Mouse (Mus musculus) neural tube, embryonic 11.5 days (tissue): ENCODE measurements around the gene Ift81. TPM values are rescaled to one million over a fixed set of nuclear protein-coding genes. Genes with fewer than 3 reads are reported as not detected.

ENCODE experiments used
- ATAC-seq: fragments of 200-750 bp; cut with Nextera tagmentation; 2 replicates; pipeline ENCODE4 v1.8.0; 2017; ENCODE audit warnings: moderate number of reproducible peaks, mild to moderate bottlenecking, moderate TSS enrichment, moderate library complexity; ENCODE audit not compliant: insufficient read depth, low FRiP score, low TSS enrichment
- DNase-seq: peaks from one replicate; pipeline ENCODE4 v3.0.0-alpha.2; 2015; ENCODE audit warnings: low spot score
- H3K27ac ChIP-seq: fragments of 300-500 bp; sonication (generic); 2 replicates; pipeline ENCODE4 v1.5.1; 2014; ENCODE audit warnings: low read depth, mild to moderate bottlenecking, low read length
- H3K27me3 ChIP-seq: fragments of 300-500 bp; sonication (generic); 2 replicates; pipeline ENCODE4 v1.6.1; 2014; ENCODE audit warnings: mild to moderate bottlenecking, low read length, mixed read lengths; ENCODE audit not compliant: control insufficient read depth, insufficient read depth
- H3K36me3 ChIP-seq: fragments of 300-500 bp; sonication (generic); 2 replicates; pipeline ENCODE4 v1.6.1; 2014; ENCODE audit warnings: mild to moderate bottlenecking, low read length, moderate library complexity, mixed read lengths; ENCODE audit not compliant: control insufficient read depth, insufficient read depth
- H3K4me1 ChIP-seq: fragments of 300-500 bp; sonication (generic); 2 replicates; pipeline ENCODE4 v1.6.1; 2014; ENCODE audit warnings: low read length, mixed read lengths; ENCODE audit not compliant: control insufficient read depth, insufficient read depth
- H3K4me2 ChIP-seq: fragments of 300-500 bp; sonication (generic); 2 replicates; pipeline ENCODE4 v1.6.1; 2014; ENCODE audit warnings: low read depth, mild to moderate bottlenecking, moderate library complexity
- H3K4me3 ChIP-seq: fragments of 300-500 bp; sonication (generic); 2 replicates; pipeline ENCODE4 v1.5.1; 2014; ENCODE audit warnings: low read depth, low read length
- H3K9ac ChIP-seq: fragments of 300-500 bp; sonication (generic); 2 replicates; pipeline ENCODE4 v1.6.1; 2014; ENCODE audit warnings: mild to moderate bottlenecking, low read length
- H3K9me3 ChIP-seq: fragments of 300-500 bp; sonication (generic); 2 replicates; pipeline ENCODE4 v1.6.1; 2016; ENCODE audit warnings: low read length; ENCODE audit not compliant: control insufficient read depth
- WGBS: fragments of 180-500 bp; shearing (Covaris S2); extraction: QIAGEN DNeasy Blood & Tissue Kit; methylation state at CpG from one replicate; pipeline ENCODE4 v1.1.7; 2014; 5-methylcytosine and 5-hydroxymethylcytosine counted together
- polyA plus RNA-seq: library from polyadenylated mRNA; unstranded; fragments of >200 nt; fragmentation: Nextera tagmentation; extraction: Ambion mirVana; gene quantifications from 2 replicates; pipeline ENCODE4 v1.2.1, GENCODE M21; 2014

Gene Ift81
- polyA plus RNA-seq, 1 experiment from 2014 or later: 41.2 TPM

GRCm38 (mm10) chr5:122621376-122621886, 7.1 kb upstream of the Ift81 start:
- Histone ChIP-seq H3K4me1 (peaks cover 3% of the 10 kb centered on the region; the same call in 1 of the 2 replicates), H3K4me3 (no peak overlapping the region), H3K27ac (peak overlapping the region; percentile 57; the same call in 1 of the 2 replicates), H3K36me3 (no peaks in the 10 kb centered on the region), H3K4me2 (no peak overlapping the region), H3K27me3 (no peaks in the 10 kb centered on the region), H3K9ac (no peak overlapping the region), H3K9me3 (no peaks in the 10 kb centered on the region)
- ATAC-seq (no peak), DNase-seq (peak; percentile 57)
- 23% methylated on average over 7 of the region's 7 CpGs for WGBS

- Histone ChIP-seq H3K27ac (no peak overlapping the region), H3K4me1 (peaks cover 3% of the 10 kb centered on the region; the same call in 1 of the 2 replicates), H3K9me3 (no peaks in the 10 kb centered on the region), H3K9ac (no peak overlapping the region), H3K27me3 (no peaks in the 10 kb centered on the region), H3K36me3 (no peaks in the 10 kb centered on the region), H3K4me3 (no peak overlapping the region), H3K4me2 (no peak overlapping the region)
- 88% methylated on average over 9 of the region's 9 CpGs for WGBS
- ATAC-seq (no peak), DNase-seq (no peak)
These were observed 5.5 kb upstream of the Ift81 start for GRCm38 (mm10) chr5:122619686-122620296.

GRCm38 (mm10) chr5:122617718-122618117, 3.4 kb upstream of the Ift81 start:
- H3K9ac ChIP-seq: no peak overlapping the region
- H3K4me2 ChIP-seq: no peak overlapping the region
- H3K27ac ChIP-seq: no peak overlapping the region
- no peaks in the 10 kb centered on the region for H3K36me3 ChIP-seq
- H3K9me3 ChIP-seq: no peaks in the 10 kb centered on the region
- no peak overlapping the region for H3K4me3 ChIP-seq
- peaks cover 3% of the 10 kb centered on the region; the same call in 1 of the 2 replicates for H3K4me1 ChIP-seq
- DNase-seq: no peak
- WGBS: 77% methylated on average over 5 of the region's 5 CpGs
- H3K27me3 ChIP-seq: no peaks in the 10 kb centered on the region
- no peak for ATAC-seq

GRCm38 (mm10) chr5:122611651-122612050, 2.7 kb downstream of the Ift81 start:
- no peak for DNase-seq
- 70% methylated on average over 5 of the region's 5 CpGs for WGBS

GRCm38 (mm10) chr5:122604894-122605293, 9.4 kb downstream of the Ift81 start:
- WGBS: 84% methylated on average over 2 of the region's 2 CpGs
- Histone ChIP-seq H3K4me1 (no peaks in the 10 kb centered on the region), H3K4me2 (no peak overlapping the region), H3K27ac (no peak overlapping the region), H3K9ac (no peak overlapping the region), H3K9me3 (no peaks in the 10 kb centered on the region), H3K4me3 (no peak overlapping the region), H3K36me3 (peaks cover 2% of the 10 kb centered on the region; the same call in 1 of the 2 replicates), H3K27me3 (no peaks in the 10 kb centered on the region)
- ATAC-seq (no peak), DNase-seq (no peak)

More at GRCm38 (mm10) chr5:122611651-122612050, 2.7 kb downstream of the Ift81 start:
- no peak for ATAC-seq
- Histone ChIP-seq H3K27ac (peak overlapping the region; percentile 34; the same call in 1 of the 2 replicates), H3K4me1 (no peaks in the 10 kb centered on the region), H3K36me3 (no peaks in the 10 kb centered on the region; the same call in 1 of the 2 replicates), H3K4me3 (no peak overlapping the region), H3K27me3 (no peaks in the 10 kb centered on the region), H3K9ac (no peak overlapping the region), H3K9me3 (no peaks in the 10 kb centered on the region), H3K4me2 (no peak overlapping the region)

GRCm38 (mm10) chr5:122602233-122602632, 12.1 kb downstream of the Ift81 start:
- WGBS: 85% methylated on average over 11 of the region's 11 CpGs
- H3K4me2 ChIP-seq: no peak overlapping the region
- H3K36me3 ChIP-seq: peaks cover 5% of the 10 kb centered on the region; the same call in 1 of the 2 replicates
- no peaks in the 10 kb centered on the region for H3K27me3 ChIP-seq
- no peak for DNase-seq
- no peak for ATAC-seq
- no peak overlapping the region; the same call in 1 of the 2 replicates for H3K9ac ChIP-seq
- H3K9me3 ChIP-seq: no peaks in the 10 kb centered on the region
- no peaks in the 10 kb centered on the region for H3K4me1 ChIP-seq
- no peak overlapping the region for H3K4me3 ChIP-seq
- H3K27ac ChIP-seq: no peak overlapping the region

GRCm38 (mm10) chr5:122595470-122595869, 18.8 kb downstream of the Ift81 start:
- peaks cover 6% of the 10 kb centered on the region for H3K36me3 ChIP-seq
- no peaks in the 10 kb centered on the region for H3K27me3 ChIP-seq
- no peaks in the 10 kb centered on the region for H3K4me1 ChIP-seq
- no peak for DNase-seq
- no peak for ATAC-seq
- H3K27ac ChIP-seq: no peak overlapping the region
- no peaks in the 10 kb centered on the region for H3K9me3 ChIP-seq
- H3K4me3 ChIP-seq: no peak overlapping the region
- 92% methylated on average over 4 of the region's 4 CpGs for WGBS
- no peak overlapping the region for H3K9ac ChIP-seq
- no peak overlapping the region for H3K4me2 ChIP-seq

- H3K9me3 ChIP-seq: no peaks in the 10 kb centered on the region
- H3K27ac ChIP-seq: no peak overlapping the region
- H3K27me3 ChIP-seq: no peaks in the 10 kb centered on the region
- H3K4me2 ChIP-seq: no peak overlapping the region
- no peaks in the 10 kb centered on the region for H3K4me1 ChIP-seq
- no peak overlapping the region for H3K4me3 ChIP-seq
- H3K36me3 ChIP-seq: peaks cover 5% of the 10 kb centered on the region
- ATAC-seq (no peak), DNase-seq (no peak)
- 78% methylated on average over 4 of the region's 4 CpGs for WGBS
- H3K9ac ChIP-seq: no peak overlapping the region
These were observed 24.4 kb downstream of the Ift81 start for GRCm38 (mm10) chr5:122589891-122590290.

- Histone ChIP-seq H3K9ac (no peak overlapping the region), H3K4me3 (no peak overlapping the region), H3K27me3 (no peaks in the 10 kb centered on the region), H3K27ac (no peak overlapping the region), H3K4me2 (no peak overlapping the region), H3K36me3 (peaks cover 3% of the 10 kb centered on the region), H3K9me3 (no peaks in the 10 kb centered on the region), H3K4me1 (no peaks in the 10 kb centered on the region)
- DNase-seq (no peak), ATAC-seq (no peak)
- 91% methylated on average over 9 of the region's 9 CpGs for WGBS
These were observed 28.8 kb downstream of the Ift81 start for GRCm38 (mm10) chr5:122585546-122585945.
